Mouse (Mus musculus): ENCODE measurements around the gene Olfr320. TPM values are rescaled to one million over a fixed set of nuclear protein-coding genes. Genes with fewer than 3 reads are reported as not detected.

The Olfr320 gene
- total RNA-seq (2014; rRNA removed; ENCODE audit: low replicate concordance) (not detected in 2 replicates), polyA plus RNA-seq (2015; fragmentation: Nextera tagmentation; extraction: Ambion mirVana) (not detected in 2 replicates)

DNA sequence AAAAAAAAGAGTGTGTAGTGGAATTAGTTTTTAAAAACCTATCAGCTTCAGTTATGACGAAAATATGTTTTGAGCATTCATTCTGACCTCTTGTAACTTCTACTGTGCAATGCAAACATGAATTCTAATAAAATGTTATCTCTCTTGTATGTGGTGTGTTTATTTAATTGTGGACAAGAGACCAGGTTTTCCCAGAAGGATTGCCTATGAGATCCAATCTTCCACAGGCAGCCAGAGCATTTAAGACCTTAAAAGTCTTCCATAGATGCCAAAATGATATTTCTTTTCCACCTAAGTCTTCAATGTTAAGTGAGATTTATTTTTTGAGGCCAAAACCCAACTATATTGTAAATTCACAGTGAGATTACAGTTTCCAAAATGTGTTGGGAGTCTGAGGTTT lies at the start of gene Olfr320:
Gene Olfr320, plus strand, starts transcription at position 301 of the 400 bp plus-strand sequence.
- no peaks in the 10 kb centered on the region for H3K27me3 ChIP-seq (ENCODE audit: control insufficient read depth, insufficient read depth, low read length)
- DNase-seq (ENCODE audit: low spot score) (no peak), ATAC-seq (ENCODE audit: insufficient read depth, low read depth) (no peak)
- 72% methylated on average over 1 of the region's 1 CpGs for WGBS
- no peak within 1 kb of the TSS for H3K9ac ChIP-seq (replicated peaks; ENCODE audit: low read depth, low read length)
- no peaks in the 10 kb centered on the region for H3K36me3 ChIP-seq (replicated peaks; ENCODE audit: control insufficient read depth, insufficient read depth, low read length)
- no peaks in the 10 kb centered on the region for H3K4me1 ChIP-seq (ENCODE audit: control insufficient read depth, insufficient read depth)
- no peak within 1 kb of the TSS for H3K4me2 ChIP-seq (ENCODE audit: low read depth, low read length)
- no peak within 1 kb of the TSS for H3K27ac ChIP-seq (ENCODE audit: low read depth)
- no peak within 1 kb of the TSS for H3K4me3 ChIP-seq (ENCODE audit: low read depth, low read length)
- no peak for TF ChIP-seq EP300 (IDR thresholded peaks at IDR 0.05; ENCODE audit: low read depth)
- no peak for TF ChIP-seq CTCF (IDR thresholded peaks at IDR 0.05; ENCODE audit: low read depth)
- no peaks in the 10 kb centered on the region for H3K9me3 ChIP-seq (replicated peaks; ENCODE audit: control insufficient read depth, low read length)

DNA sequence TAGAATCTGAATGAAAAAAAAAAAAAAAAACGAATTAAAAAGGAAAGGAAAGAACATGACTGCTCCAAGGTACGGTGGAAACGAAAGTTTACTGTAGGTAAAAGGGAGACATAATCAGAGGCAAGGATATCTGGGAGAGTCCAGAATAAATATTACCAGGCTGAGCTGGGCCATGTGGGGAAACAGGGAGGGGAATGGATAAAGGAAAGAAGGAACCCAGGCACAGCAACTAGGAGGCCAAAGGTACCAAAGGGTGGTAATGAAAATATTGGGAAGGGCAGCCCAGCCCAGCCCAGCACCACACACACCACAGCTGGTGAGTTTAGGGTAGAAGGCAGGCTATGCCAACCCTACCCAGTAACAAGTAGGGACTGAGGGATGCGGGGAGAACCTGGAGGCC lies 46.0 kb upstream of the Olfr320 start:
- Histone ChIP-seq H3K4me3 (ENCODE audit: low read depth, low read length) (no peak overlapping the region), H3K4me1 (ENCODE audit: control insufficient read depth, insufficient read depth) (no peaks in the 10 kb centered on the region), H3K27me3 (ENCODE audit: control insufficient read depth, insufficient read depth, low read length) (peaks cover 19% of the 10 kb centered on the region), H3K27ac (ENCODE audit: low read depth) (no peak overlapping the region), H3K36me3 (replicated peaks; ENCODE audit: control insufficient read depth, insufficient read depth, low read length) (no peaks in the 10 kb centered on the region), H3K9me3 (replicated peaks; ENCODE audit: control insufficient read depth, low read length) (no peaks in the 10 kb centered on the region), H3K4me2 (ENCODE audit: low read depth, low read length) (no peak overlapping the region), H3K9ac (replicated peaks; ENCODE audit: low read depth, low read length) (no peak overlapping the region)
- TF ChIP-seq EP300 (IDR thresholded peaks at IDR 0.05; ENCODE audit: low read depth): no peak
- no peak for TF ChIP-seq CTCF (IDR thresholded peaks at IDR 0.05; ENCODE audit: low read depth)
- WGBS: 42% methylated on average over 4 of the region's 4 CpGs
- DNase-seq (ENCODE audit: low spot score): no peak
- no peak for ATAC-seq (ENCODE audit: insufficient read depth, low read depth)

DNA sequence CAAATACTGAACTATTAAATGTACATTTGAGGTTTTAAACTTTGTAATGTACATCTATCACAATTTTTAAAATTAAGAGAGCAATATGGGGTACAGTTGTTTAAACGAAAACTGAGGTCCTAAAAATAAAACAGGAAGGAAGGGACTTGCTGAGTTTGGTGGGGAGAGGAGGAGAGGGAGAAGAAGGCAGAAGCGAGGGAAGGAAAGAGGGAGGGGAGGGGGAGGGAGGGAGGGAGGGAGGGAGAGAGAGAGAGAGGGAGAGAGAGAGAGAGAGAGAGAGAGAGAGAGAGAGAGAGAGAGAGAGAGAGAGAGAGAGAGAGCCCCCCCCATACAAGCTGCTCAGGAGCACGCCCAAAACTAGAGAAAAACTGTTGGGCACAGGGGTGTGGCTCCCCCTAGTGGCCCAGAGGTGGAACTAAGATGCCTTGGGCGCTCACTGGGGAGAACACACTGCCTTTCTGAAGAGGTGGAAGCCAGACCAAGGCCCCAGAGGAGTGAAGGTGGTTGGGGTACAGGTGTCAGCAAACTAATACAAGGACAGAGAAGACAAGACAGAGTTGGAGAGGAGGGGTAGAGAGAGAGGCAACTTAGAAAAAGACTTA lies 44.4 kb upstream of the Olfr320 start:
- no peak overlapping the region for H3K27ac ChIP-seq (ENCODE audit: low read depth)
- 0 out of 2 replicates have a peak, but pooled peaks cover 7% of the 10 kb centered on the region for H3K4me1 ChIP-seq (ENCODE audit: control insufficient read depth, insufficient read depth)
- 9% methylated on average over 4 of the region's 4 CpGs for WGBS
- no peak overlapping the region for H3K4me2 ChIP-seq (ENCODE audit: low read depth, low read length)
- no peak for ATAC-seq (ENCODE audit: insufficient read depth, low read depth)
- H3K4me3 ChIP-seq (ENCODE audit: low read depth, low read length): no peak overlapping the region
- H3K36me3 ChIP-seq (replicated peaks; ENCODE audit: control insufficient read depth, insufficient read depth, low read length): no peaks in the 10 kb centered on the region
- no peak overlapping the region for H3K9ac ChIP-seq (replicated peaks; ENCODE audit: low read depth, low read length)
- peaks cover 34% of the 10 kb centered on the region for H3K27me3 ChIP-seq (ENCODE audit: control insufficient read depth, insufficient read depth, low read length)
- H3K9me3 ChIP-seq (replicated peaks; ENCODE audit: control insufficient read depth, low read length): no peaks in the 10 kb centered on the region
- TF ChIP-seq CTCF (IDR thresholded peaks at IDR 0.05; ENCODE audit: low read depth) (peak; percentile 72), EP300 (IDR thresholded peaks at IDR 0.05; ENCODE audit: low read depth) (no peak)
- DNase-seq (ENCODE audit: low spot score): peak; percentile 19

DNA sequence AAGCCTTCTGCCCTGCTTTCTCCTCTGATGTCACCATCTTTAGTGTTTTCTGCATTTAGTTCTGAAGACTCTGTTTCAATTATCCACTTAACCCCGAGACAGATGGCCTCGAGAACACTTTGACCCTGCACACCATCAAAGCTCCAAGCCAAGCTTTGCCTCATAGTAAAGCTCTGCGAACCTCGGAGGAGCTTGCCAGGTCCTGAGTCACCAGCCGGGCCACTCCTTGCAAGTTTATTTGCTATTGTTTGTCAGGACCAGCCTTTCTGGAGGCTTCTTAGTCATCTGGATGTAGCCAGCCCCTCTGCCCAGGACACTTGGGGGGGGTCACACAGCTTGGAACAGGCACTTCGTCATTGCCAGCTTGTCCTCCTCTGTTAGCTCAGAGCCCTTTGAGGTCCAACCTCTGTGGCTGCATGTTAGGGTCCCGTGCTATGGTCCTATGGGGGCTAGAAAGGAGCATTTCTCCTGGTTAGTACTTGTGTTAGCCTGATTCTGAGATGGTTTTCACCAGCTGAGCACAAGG lies 42.7 kb upstream of the Olfr320 start:
- no peak overlapping the region for H3K9ac ChIP-seq (replicated peaks; ENCODE audit: low read depth, low read length)
- H3K4me3 ChIP-seq (ENCODE audit: low read depth, low read length): no peak overlapping the region
- no peak overlapping the region for H3K27ac ChIP-seq (ENCODE audit: low read depth)
- 0 out of 2 replicates have a peak, but pooled peaks cover 7% of the 10 kb centered on the region for H3K4me1 ChIP-seq (ENCODE audit: control insufficient read depth, insufficient read depth)
- ATAC-seq (ENCODE audit: insufficient read depth, low read depth): no peak
- H3K4me2 ChIP-seq (ENCODE audit: low read depth, low read length): no peak overlapping the region
- H3K27me3 ChIP-seq (ENCODE audit: control insufficient read depth, insufficient read depth, low read length): peaks cover 41% of the 10 kb centered on the region
- no peak for TF ChIP-seq EP300 (IDR thresholded peaks at IDR 0.05; ENCODE audit: low read depth)
- no peak for TF ChIP-seq CTCF (IDR thresholded peaks at IDR 0.05; ENCODE audit: low read depth)
- WGBS: 60% methylated on average over 7 of the region's 7 CpGs
- no peak for DNase-seq (ENCODE audit: low spot score)
- H3K36me3 ChIP-seq (replicated peaks; ENCODE audit: control insufficient read depth, insufficient read depth, low read length): no peaks in the 10 kb centered on the region
- H3K9me3 ChIP-seq (replicated peaks; ENCODE audit: control insufficient read depth, low read length): no peaks in the 10 kb centered on the region

DNA sequence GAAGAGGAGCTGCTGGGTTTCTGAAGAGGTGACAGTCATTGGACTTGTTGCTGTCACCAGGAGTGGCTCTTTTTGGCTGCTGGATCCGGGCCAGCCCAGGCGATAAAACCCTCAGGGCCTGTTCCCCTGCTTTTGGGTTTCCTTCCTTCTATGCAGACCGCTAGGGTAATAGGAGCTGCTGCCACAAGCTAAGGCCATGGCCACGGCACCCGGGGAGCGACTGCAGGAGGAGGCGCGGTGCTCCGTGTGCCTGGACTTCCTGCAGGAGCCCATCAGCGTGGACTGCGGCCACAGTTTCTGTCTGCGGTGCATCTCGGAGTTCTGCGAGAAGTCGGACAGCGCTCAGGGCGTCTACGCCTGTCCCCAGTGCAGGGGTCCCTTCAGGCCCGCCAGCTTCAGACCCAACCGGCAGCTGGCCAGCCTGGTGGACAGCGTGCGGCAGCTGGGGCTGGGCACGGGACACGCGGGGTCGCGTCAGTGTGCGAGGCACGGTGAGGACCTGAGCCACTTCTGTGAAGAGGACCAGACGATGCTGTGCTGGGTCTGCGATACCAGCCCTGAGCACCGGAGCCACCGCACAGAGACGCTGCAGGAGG lies 40.5 kb upstream of the Olfr320 start, which contains the start of gene Trim58:
Gene Trim58, plus strand, starts transcription at position 194 of the 596 bp plus-strand sequence.
- ATAC-seq (ENCODE audit: insufficient read depth, low read depth) (peak; percentile 24; the same call in 1 of the 2 replicates), DNase-seq (ENCODE audit: low spot score) (no peak)
- H3K27ac ChIP-seq (ENCODE audit: low read depth): no peak within 1 kb of the TSS
- no peaks in the 10 kb centered on the region for H3K36me3 ChIP-seq (replicated peaks; ENCODE audit: control insufficient read depth, insufficient read depth, low read length)
- WGBS: 2% methylated on average over 34 of the region's 34 CpGs
- peak within 1 kb of the TSS; percentile 60 for H3K4me2 ChIP-seq (ENCODE audit: low read depth, low read length)
- H3K9me3 ChIP-seq (replicated peaks; ENCODE audit: control insufficient read depth, low read length): no peaks in the 10 kb centered on the region
- 0 out of 2 replicates have a peak, but pooled peaks cover 7% of the 10 kb centered on the region for H3K4me1 ChIP-seq (ENCODE audit: control insufficient read depth, insufficient read depth)
- H3K9ac ChIP-seq (replicated peaks; ENCODE audit: low read depth, low read length): no peak within 1 kb of the TSS
- no peak for TF ChIP-seq EP300 (IDR thresholded peaks at IDR 0.05; ENCODE audit: low read depth)
- TF ChIP-seq CTCF (IDR thresholded peaks at IDR 0.05; ENCODE audit: low read depth): no peak
- peaks cover 41% of the 10 kb centered on the region for H3K27me3 ChIP-seq (ENCODE audit: control insufficient read depth, insufficient read depth, low read length)
- H3K4me3 ChIP-seq (ENCODE audit: low read depth, low read length): peak within 1 kb of the TSS; percentile 35
